Comparison of ENCODE assay signal across 25 mouse cellular contexts in genomic region chr3:132979781-132980461, GRCm38 (mm10). TPM values are rescaled to one million over a fixed set of nuclear protein-coding genes. Genes with fewer than 3 reads are reported as not detected.
DNase-seq lines count a peak whose midpoint lies in the region; ATAC-seq and TF ChIP-seq lines count a peak whose summit lies in the region.
"Had no signal": no experiment of that assay in that cellular context is flagged by ENCODE, and none has a peak within 500 bp of the region (broad histone marks: within the 10 kb centered on the region; RNA-seq: fewer than 3 reads in every experiment).

No protein-coding gene starts in this region.

- no peak for TF ChIP-seq EP300 in liver, embryonic 14.5 days (IDR thresholded peaks at IDR 0.05; ENCODE audit: low read depth)

- no peaks in the 10 kb centered on the region for H3K27me3 ChIP-seq in liver, embryonic 14.5 days (ENCODE audit: control insufficient read depth, insufficient read depth, low read length)
- H3K27me3 ChIP-seq in midbrain, embryonic 16.5 days (ENCODE audit: control insufficient read depth, insufficient read depth, low read depth, low read length): no peaks in the 10 kb centered on the region
- H3K27me3 ChIP-seq: embryonic facial prominence, embryonic 15.5 days; heart, embryonic 15.5 days; hindbrain, embryonic 13.5 days; limb, embryonic 15.5 days; neural tube, embryonic 12.5 days had no signal

- H3K9me3 ChIP-seq in liver, embryonic 14.5 days (ENCODE audit: control insufficient read depth, low read length): no peaks in the 10 kb centered on the region
- no peaks in the 10 kb centered on the region; the same call in 1 of the 2 replicates for H3K9me3 ChIP-seq in midbrain, embryonic 16.5 days (replicated peaks; ENCODE audit: control insufficient read depth, low read length, poor library complexity, severe bottlenecking)
- H3K9me3 ChIP-seq: embryonic facial prominence, embryonic 15.5 days; heart, embryonic 15.5 days; limb, embryonic 15.5 days; neural tube, embryonic 12.5 days had no signal

- no peak overlapping the region for H3K9ac ChIP-seq in liver, embryonic 14.5 days (replicated peaks)
- no peak overlapping the region for H3K9ac ChIP-seq in midbrain, embryonic 16.5 days (ENCODE audit: low read depth, low read length)
- H3K9ac ChIP-seq: embryonic facial prominence, embryonic 15.5 days; heart, embryonic 15.5 days; hindbrain, embryonic 13.5 days; limb, embryonic 15.5 days; neural tube, embryonic 12.5 days had no signal

- no peak for ATAC-seq in liver, embryonic 14.5 days (ENCODE audit: insufficient read depth)
- no peak for ATAC-seq in midbrain, embryonic 16.5 days
- ATAC-seq: forebrain, embryonic 14.5 days had no signal

- H3K36me3 ChIP-seq in liver, embryonic 14.5 days (replicated peaks; ENCODE audit: control insufficient read depth, insufficient read depth, low read depth): no peaks in the 10 kb centered on the region; the same call in 1 of the 2 replicates
- H3K36me3 ChIP-seq in midbrain, embryonic 16.5 days (ENCODE audit: control insufficient read depth, insufficient read depth, low read length): no peaks in the 10 kb centered on the region
- H3K36me3 ChIP-seq: embryonic facial prominence, embryonic 15.5 days had no signal

- peak; percentile 30; the same call in 1 of the 2 replicates for TF ChIP-seq CTCF in liver, embryonic 14.5 days (IDR thresholded peaks at IDR 0.05; ENCODE audit: low read depth)

- DNase-seq in liver, embryonic 14.5 days (ENCODE audit: low read depth in 3 of 3, low spot score in 3 of 3): no peak
- DNase-seq in liver (no peak), A20 (ENCODE audit: low read depth, low spot score) (peak; percentile 46), ES-CJ7 (ENCODE audit: low read depth, low spot score) (peak; percentile 24)
- DNase-seq in c-Kit-positive CD71-positive TER-119-negative erythroid progenitor cells, embryonic 14.5 days (ENCODE audit: low read depth): peak; percentile 3
- DNase-seq in thymus, postnatal 25 days: no peak
- no peak for DNase-seq in lung, postnatal 4 days
- DNase-seq: adrenal gland, postnatal 14 days; cerebellum, adult 11 months; cerebellum, adult 9-11 months; gastrocnemius, postnatal 36 days; heart, postnatal 36 days; kidney, adult 2 months; left cerebral cortex, postnatal 4 days; midbrain, embryonic 14.5 days; retina, postnatal 1 day; thymus, adult 2 months had no signal

- H3K4me1 ChIP-seq in liver, embryonic 14.5 days (replicated peaks; ENCODE audit: control insufficient read depth in 2 of 2, insufficient read depth in 2 of 2, low read length in 1 of 2): no peaks in the 10 kb centered on the region
- H3K4me1 ChIP-seq in midbrain, embryonic 16.5 days (ENCODE audit: control insufficient read depth, insufficient read depth, low read length): no peaks in the 10 kb centered on the region
- H3K4me1 ChIP-seq: hindbrain, embryonic 13.5 days; neural tube, embryonic 12.5 days had no signal

- 74% methylated on average over 12 of the region's 12 CpGs for WGBS in liver, embryonic 14.5 days (ENCODE audit: insufficient replicate concordance)
- 93% methylated on average over 12 of the region's 12 CpGs for WGBS in midbrain, embryonic 16.5 days

- no peak overlapping the region for H3K4me2 ChIP-seq in liver, embryonic 14.5 days (ENCODE audit: low read depth)
- no peak overlapping the region for H3K4me2 ChIP-seq in midbrain, embryonic 16.5 days (ENCODE audit: low read length)
- H3K4me2 ChIP-seq: embryonic facial prominence, embryonic 15.5 days; heart, embryonic 15.5 days; hindbrain, embryonic 13.5 days; limb, embryonic 15.5 days; neural tube, embryonic 12.5 days had no signal

- H3K27ac ChIP-seq in liver, embryonic 14.5 days: no peak overlapping the region
- H3K27ac ChIP-seq in midbrain, embryonic 16.5 days (ENCODE audit: low read length): no peak overlapping the region
- H3K27ac ChIP-seq: embryonic facial prominence, embryonic 15.5 days; heart, embryonic 15.5 days; hindbrain, embryonic 13.5 days; kidney, postnatal 0 days; limb, embryonic 15.5 days; neural tube, embryonic 12.5 days had no signal

- no peak overlapping the region for H3K4me3 ChIP-seq in liver, embryonic 14.5 days (ENCODE audit: insufficient read depth in 1 of 2, low read depth in 2 of 2, low read length in 2 of 2)
- H3K4me3 ChIP-seq in midbrain, embryonic 16.5 days (ENCODE audit: low read depth, low read length): no peak overlapping the region
- H3K4me3 ChIP-seq: embryonic facial prominence, embryonic 15.5 days; heart, embryonic 15.5 days; hindbrain, embryonic 13.5 days; limb, embryonic 15.5 days; neural tube, embryonic 12.5 days had no signal

RNA-seq across cellular contexts. Expression of gene Npnt, which starts 29.8 kb away (rescaled TPM):
- polyA plus RNA-seq in liver, embryonic 14.5 days (2012; rRNA removed): 0.74 and 0.90 TPM in 2 replicates
- polyA plus RNA-seq in liver, embryonic 14.5 days (2014; fragmentation: Nextera tagmentation; extraction: Ambion mirVana): 1.0 and 1.5 TPM in 2 replicates
- 25.5 and 33.0 TPM in 2 replicates for polyA plus RNA-seq in midbrain, embryonic 16.5 days (2015; fragmentation: Nextera tagmentation; extraction: Ambion mirVana)

Comparison
In these comparisons a context has a peak if more than half of its experiments do, and no peak if none do; other contexts are left out.
1. DNase-seq: peak in A20 (single experiment), ES-CJ7 (single experiment) and c-Kit-positive CD71-positive TER-119-negative erythroid progenitor cells, embryonic 14.5 days (single experiment); none in liver, embryonic 14.5 days (0 of 3), liver (single experiment), thymus, postnatal 25 days (single experiment) and lung, postnatal 4 days (0 of 2).
2. RNA of gene Npnt, which starts 29.8 kb away (polyA plus RNA-seq): 25.5 to 33.0 TPM in midbrain, embryonic 16.5 days; 0.74 to 1.5 TPM in liver, embryonic 14.5 days; every median in the first group is over 10 times any median in the second.